Mouse (Mus musculus): ENCODE measurements around the gene Hdac11. TPM values are rescaled to one million over a fixed set of nuclear protein-coding genes. Genes with fewer than 3 reads are reported as not detected.

The Hdac11 gene
- polyA plus RNA-seq, 1 experiment: 8.3 TPM

DNA sequence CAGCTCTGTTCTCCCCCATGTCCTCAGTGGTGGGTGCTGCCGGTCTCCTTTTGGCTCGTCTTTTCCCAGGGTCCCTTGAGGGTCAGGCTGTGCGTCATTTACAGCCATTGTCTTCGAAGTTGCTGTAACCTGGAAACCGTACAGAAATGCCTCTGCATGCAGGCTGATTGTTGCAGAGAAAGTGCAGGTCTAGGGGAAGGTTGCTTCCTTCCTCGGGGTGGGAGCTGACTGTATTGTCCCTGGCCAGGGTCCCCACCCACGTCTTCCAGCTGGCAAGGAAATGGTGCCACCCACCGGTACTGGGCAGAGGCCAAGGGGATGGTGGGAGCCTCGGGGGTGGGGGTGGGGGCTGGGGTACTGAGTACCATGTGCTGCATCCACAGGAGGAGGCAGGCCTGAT, 62.0 kb downstream of the Hdac11 start:
- TF ChIP-seq POLR2A (IDR thresholded peaks at IDR 0.05; ENCODE audit: low read depth, low read length): no peak
- no peak for TF ChIP-seq CTCF (IDR thresholded peaks at IDR 0.05; ENCODE audit: extremely low read depth, insufficient read depth, insufficient read length, insufficient replicate concordance)
- Histone ChIP-seq H3K4me3 (ENCODE audit: extremely low read depth, insufficient read depth, insufficient read length) (no peak overlapping the region), H3K36me3 (ENCODE audit: control insufficient read depth, insufficient read depth, low read length) (no peaks in the 10 kb centered on the region), H3K27me3 (ENCODE audit: control insufficient read depth, insufficient read depth, low read length) (no peaks in the 10 kb centered on the region), H3K4me1 (ENCODE audit: control insufficient read depth, insufficient read depth, insufficient read length) (no peaks in the 10 kb centered on the region), H3K27ac (ENCODE audit: insufficient read depth, low read length) (no peak overlapping the region)
- no peak for DNase-seq (ENCODE audit: low read depth in 1 of 2, low spot score in 2 of 2)
- 49% methylated on average over 9 of the region's 9 CpGs for WGBS

DNA sequence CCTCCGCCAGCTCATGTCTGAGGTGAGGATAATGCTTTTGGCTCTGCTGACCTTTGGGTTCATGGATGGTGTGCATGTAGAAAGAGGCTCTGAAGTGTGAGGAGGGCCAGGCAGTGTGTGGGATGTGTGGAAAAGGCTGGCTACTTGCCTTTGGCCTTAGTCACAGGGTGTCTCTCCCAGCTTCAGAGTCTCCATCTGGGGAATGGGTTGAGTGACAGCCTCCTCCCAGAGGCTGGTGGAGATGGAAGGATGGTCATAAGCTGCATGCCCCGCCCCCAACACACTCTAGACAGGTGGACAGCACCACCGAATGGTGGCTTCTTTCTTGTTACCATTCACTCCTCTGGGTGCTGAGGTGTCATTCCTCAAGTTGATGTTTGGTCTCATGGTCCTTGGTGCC, 62.4 kb downstream of the Hdac11 start:
- DNase-seq (ENCODE audit: low read depth in 1 of 2, low spot score in 2 of 2): no peak
- no peak overlapping the region for H3K4me3 ChIP-seq (ENCODE audit: extremely low read depth, insufficient read depth, insufficient read length)
- no peak overlapping the region for H3K27ac ChIP-seq (ENCODE audit: insufficient read depth, low read length)
- 64% methylated on average over 3 of the region's 3 CpGs for WGBS
- no peak for TF ChIP-seq CTCF (IDR thresholded peaks at IDR 0.05; ENCODE audit: extremely low read depth, insufficient read depth, insufficient read length, insufficient replicate concordance)
- no peak for TF ChIP-seq POLR2A (IDR thresholded peaks at IDR 0.05; ENCODE audit: low read depth, low read length)
- no peaks in the 10 kb centered on the region for H3K4me1 ChIP-seq (ENCODE audit: control insufficient read depth, insufficient read depth, insufficient read length)
- no peaks in the 10 kb centered on the region for H3K36me3 ChIP-seq (ENCODE audit: control insufficient read depth, insufficient read depth, low read length)
- no peaks in the 10 kb centered on the region for H3K27me3 ChIP-seq (ENCODE audit: control insufficient read depth, insufficient read depth, low read length)

DNA sequence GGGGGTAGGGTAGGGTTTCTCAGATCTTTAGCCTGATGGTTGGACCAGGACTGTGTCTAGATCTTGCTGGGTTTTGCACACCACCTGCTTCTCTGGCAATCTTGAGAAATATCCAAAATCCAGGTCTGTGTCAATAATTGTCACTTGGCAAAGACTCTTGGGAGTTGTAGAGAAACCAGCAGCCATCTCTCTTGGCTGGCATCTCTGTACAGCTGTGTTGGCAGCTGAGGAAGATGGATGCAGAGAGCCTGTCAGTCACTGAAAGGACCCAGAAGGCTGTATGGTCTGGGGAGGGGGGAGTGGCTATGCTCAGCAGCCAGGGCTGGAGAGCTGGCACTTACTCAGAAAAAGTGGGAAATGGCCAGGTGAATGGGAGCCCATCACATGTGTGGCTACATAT, 63.6 kb downstream of the Hdac11 start:
- TF ChIP-seq POLR2A (IDR thresholded peaks at IDR 0.05; ENCODE audit: low read depth, low read length) (no peak), CTCF (IDR thresholded peaks at IDR 0.05; ENCODE audit: extremely low read depth, insufficient read depth, insufficient read length, insufficient replicate concordance) (no peak)
- Histone ChIP-seq H3K27me3 (ENCODE audit: control insufficient read depth, insufficient read depth, low read length) (no peaks in the 10 kb centered on the region), H3K36me3 (ENCODE audit: control insufficient read depth, insufficient read depth, low read length) (no peaks in the 10 kb centered on the region), H3K27ac (ENCODE audit: insufficient read depth, low read length) (no peak overlapping the region), H3K4me3 (ENCODE audit: extremely low read depth, insufficient read depth, insufficient read length) (no peak overlapping the region), H3K4me1 (ENCODE audit: control insufficient read depth, insufficient read depth, insufficient read length) (no peaks in the 10 kb centered on the region)
- DNase-seq (ENCODE audit: low read depth in 1 of 2, low spot score in 2 of 2): no peak

DNA sequence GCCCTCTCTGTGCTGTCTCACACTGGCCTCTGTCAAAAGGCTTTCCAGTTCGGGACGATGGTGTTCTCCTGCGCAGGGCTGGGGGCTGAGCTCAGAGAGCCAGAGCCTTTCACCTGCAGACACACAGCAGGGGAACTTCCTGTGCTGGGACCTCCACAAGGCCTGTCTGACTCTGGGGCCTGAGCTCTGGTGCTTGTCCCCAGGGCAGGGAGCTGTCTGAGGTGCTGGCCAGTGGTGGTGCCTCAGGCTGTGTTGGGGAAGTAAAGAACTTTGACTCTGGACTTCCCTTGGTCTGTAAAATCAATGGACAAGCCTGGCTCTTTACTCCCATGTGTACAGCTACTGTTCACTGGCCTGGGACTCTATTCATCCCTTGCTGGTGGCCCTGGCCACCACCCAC, 64.6 kb downstream of the Hdac11 start:
- no peak for TF ChIP-seq CTCF (IDR thresholded peaks at IDR 0.05; ENCODE audit: extremely low read depth, insufficient read depth, insufficient read length, insufficient replicate concordance)
- no peak for TF ChIP-seq POLR2A (IDR thresholded peaks at IDR 0.05; ENCODE audit: low read depth, low read length)
- DNase-seq (ENCODE audit: low read depth in 1 of 2, low spot score in 2 of 2): no peak
- Histone ChIP-seq H3K36me3 (ENCODE audit: control insufficient read depth, insufficient read depth, low read length) (no peaks in the 10 kb centered on the region), H3K27ac (ENCODE audit: insufficient read depth, low read length) (no peak overlapping the region), H3K4me1 (ENCODE audit: control insufficient read depth, insufficient read depth, insufficient read length) (no peaks in the 10 kb centered on the region), H3K4me3 (ENCODE audit: extremely low read depth, insufficient read depth, insufficient read length) (no peak overlapping the region), H3K27me3 (ENCODE audit: control insufficient read depth, insufficient read depth, low read length) (no peaks in the 10 kb centered on the region)
- 5% methylated on average over 3 of the region's 3 CpGs for WGBS

DNA sequence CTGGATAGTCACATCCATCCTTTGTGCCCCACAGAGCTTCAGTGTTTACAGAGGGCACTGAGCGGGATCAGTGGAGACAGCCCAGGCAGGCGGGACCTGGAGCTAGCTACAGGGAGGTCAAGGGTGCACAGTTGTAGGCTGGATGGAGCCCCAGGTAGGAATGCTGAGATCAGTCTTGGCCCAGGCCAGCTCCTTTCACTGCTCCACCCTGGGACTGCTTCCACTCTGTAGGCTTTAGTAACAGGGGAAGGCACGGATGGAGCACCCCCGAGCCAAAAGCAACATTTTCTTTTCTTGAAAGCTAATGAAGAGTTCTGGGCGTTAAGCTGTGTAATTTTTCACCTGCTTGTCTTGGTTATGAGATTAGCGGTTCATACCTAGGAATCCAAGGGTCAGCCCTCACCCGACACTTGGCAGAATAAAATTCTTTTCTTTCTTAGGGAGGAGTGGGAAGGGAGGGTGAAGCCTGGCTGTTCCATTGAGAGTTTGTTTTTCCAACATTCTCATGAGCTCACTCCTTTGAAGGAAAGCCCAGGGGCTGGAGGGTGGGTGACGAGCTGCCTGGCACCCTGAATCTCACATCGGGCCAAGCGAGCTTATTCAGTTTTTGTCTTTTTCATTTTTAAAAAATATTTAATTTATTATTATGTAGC, 66.4 kb downstream of the Hdac11 start:
- TF ChIP-seq CTCF (IDR thresholded peaks at IDR 0.05; ENCODE audit: extremely low read depth, insufficient read depth, insufficient read length, insufficient replicate concordance): no peak
- TF ChIP-seq POLR2A (IDR thresholded peaks at IDR 0.05; ENCODE audit: low read depth, low read length): no peak
- no peaks in the 10 kb centered on the region for H3K4me1 ChIP-seq (ENCODE audit: control insufficient read depth, insufficient read depth, insufficient read length)
- DNase-seq (ENCODE audit: low read depth in 1 of 2, low spot score in 2 of 2): no peak
- H3K27ac ChIP-seq (ENCODE audit: insufficient read depth, low read length): no peak overlapping the region
- WGBS: 85% methylated on average over 10 of the region's 10 CpGs
- no peaks in the 10 kb centered on the region for H3K36me3 ChIP-seq (ENCODE audit: control insufficient read depth, insufficient read depth, low read length)
- no peaks in the 10 kb centered on the region for H3K27me3 ChIP-seq (ENCODE audit: control insufficient read depth, insufficient read depth, low read length)
- no peak overlapping the region for H3K4me3 ChIP-seq (ENCODE audit: extremely low read depth, insufficient read depth, insufficient read length)

Other genes with a start within 250 kb of the Hdac11 start
- gene Iqsec1, start 168.0 kb upstream of the Hdac11 start, polyA plus RNA-seq (2012; rRNA removed): 230 and 427 TPM in 2 replicates
- 176 and 180 TPM in 2 replicates for gene Nup210, start 39.8 kb upstream of the Hdac11 start, polyA plus RNA-seq (2012; rRNA removed)
- gene Fbln2, start 55.8 kb downstream of the Hdac11 start, polyA plus RNA-seq (2012; rRNA removed): 12.0 and 15.6 TPM in 2 replicates